Mouse (Mus musculus): ENCODE data around the gene Nudt16l1.

The Nudt16l1 gene

GRCm38 (mm10) chr16:4938461-4938860 lies at the start of gene Nudt16l1:
Gene Nudt16l1, plus strand, starts transcription at chr16:4938761.
- no peak for DNase-seq (ENCODE audit: low spot score)

- no peak for DNase-seq (ENCODE audit: low spot score)
Measured at GRCm38 (mm10) chr16:4890201-4890709, 48.3 kb upstream of the Nudt16l1 start.

- no peak for DNase-seq (ENCODE audit: low spot score)
Measured at GRCm38 (mm10) chr16:4892171-4892570, 46.4 kb upstream of the Nudt16l1 start.

- no peak for DNase-seq (ENCODE audit: low spot score)
Measured at GRCm38 (mm10) chr16:4894201-4894908, 44.2 kb upstream of the Nudt16l1 start.

GRCm38 (mm10) chr16:4896249-4897027 lies 42.1 kb upstream of the Nudt16l1 start:
- DNase-seq (ENCODE audit: low spot score) = no peak

GRCm38 (mm10) chr16:4897146-4897730 lies 41.3 kb upstream of the Nudt16l1 start:
- DNase-seq (ENCODE audit: low spot score) = no peak

GRCm38 (mm10) chr16:4898881-4899280 lies 39.7 kb upstream of the Nudt16l1 start:
- no peak for DNase-seq (ENCODE audit: low spot score)

- no peak for DNase-seq (ENCODE audit: low spot score)
Measured at GRCm38 (mm10) chr16:4899711-4900110, 38.9 kb upstream of the Nudt16l1 start.

GRCm38 (mm10) chr16:4901167-4901566 lies 37.4 kb upstream of the Nudt16l1 start:
- no peak for DNase-seq (ENCODE audit: low spot score)

- DNase-seq (ENCODE audit: low spot score) = no peak
Measured at GRCm38 (mm10) chr16:4902390-4902789, 36.2 kb upstream of the Nudt16l1 start.

GRCm38 (mm10) chr16:4903491-4904102 lies 35.0 kb upstream of the Nudt16l1 start:
- no peak for DNase-seq (ENCODE audit: low spot score)

GRCm38 (mm10) chr16:4904878-4905277 lies 33.7 kb upstream of the Nudt16l1 start:
- no peak for DNase-seq (ENCODE audit: low spot score)

- DNase-seq (ENCODE audit: low spot score) = no peak
Measured at GRCm38 (mm10) chr16:4905591-4905990, 33.0 kb upstream of the Nudt16l1 start.

GRCm38 (mm10) chr16:4906559-4906958 lies 32.0 kb upstream of the Nudt16l1 start:
- DNase-seq (ENCODE audit: low spot score) = no peak

GRCm38 (mm10) chr16:4907386-4907785 lies 31.2 kb upstream of the Nudt16l1 start:
- no peak for DNase-seq (ENCODE audit: low spot score)

- no peak for DNase-seq (ENCODE audit: low spot score)
Measured at GRCm38 (mm10) chr16:4907972-4908371, 30.6 kb upstream of the Nudt16l1 start.

- DNase-seq (ENCODE audit: low spot score) = no peak
Measured at GRCm38 (mm10) chr16:4909745-4910144, 28.8 kb upstream of the Nudt16l1 start.

- DNase-seq (ENCODE audit: low spot score) = no peak
Measured at GRCm38 (mm10) chr16:4910758-4911157, 27.8 kb upstream of the Nudt16l1 start.

GRCm38 (mm10) chr16:4912074-4912648 lies 26.4 kb upstream of the Nudt16l1 start:
- no peak for DNase-seq (ENCODE audit: low spot score)

GRCm38 (mm10) chr16:4912907-4913782 lies 25.4 kb upstream of the Nudt16l1 start:
- DNase-seq (ENCODE audit: low spot score) = no peak

Data from ovary, adult 18-20 months (tissue).